Mouse (Mus musculus) thymus, postnatal 4 days (tissue): ENCODE measurements at regions not wholly inside any gene's neighbourhood (a gene's known extent, or its start where the extent isn't known, plus 50 kb on each side); places are given as distances from the start of the nearest gene placed in this dataset.

Experiments
- DNase-seq: peaks from one replicate; pipeline ENCODE4 v3.0.0; 2021

DNA sequence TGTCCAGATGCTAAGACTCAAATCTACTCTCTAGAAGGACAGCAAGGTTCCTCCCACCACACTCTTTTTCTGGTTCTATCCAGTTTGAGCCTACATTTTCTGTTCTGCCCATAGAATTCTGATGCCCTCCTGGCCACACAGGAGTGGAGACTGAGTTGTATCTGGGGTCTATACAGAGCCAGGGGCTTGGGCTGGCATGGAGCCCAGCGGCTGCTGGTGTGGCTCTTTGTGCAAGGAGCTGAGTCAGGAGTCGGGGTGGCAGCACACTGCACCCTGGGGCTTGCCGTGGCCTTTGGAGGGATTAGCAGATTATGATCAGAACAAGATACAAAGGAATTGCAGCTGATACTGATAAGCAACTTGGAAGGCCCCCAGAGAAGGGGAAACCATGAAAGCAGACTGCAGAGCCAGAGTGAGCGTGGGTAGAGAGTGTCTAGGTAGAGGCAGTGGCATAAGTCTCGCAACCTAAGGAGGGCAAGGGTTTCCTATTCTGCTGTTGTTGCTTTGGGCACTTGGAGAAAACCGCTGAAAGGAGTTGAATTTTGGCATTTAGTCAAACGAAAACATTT lies 348.5 kb downstream of the Pik3r1 start:
- peak; percentile 12 for DNase-seq

DNA sequence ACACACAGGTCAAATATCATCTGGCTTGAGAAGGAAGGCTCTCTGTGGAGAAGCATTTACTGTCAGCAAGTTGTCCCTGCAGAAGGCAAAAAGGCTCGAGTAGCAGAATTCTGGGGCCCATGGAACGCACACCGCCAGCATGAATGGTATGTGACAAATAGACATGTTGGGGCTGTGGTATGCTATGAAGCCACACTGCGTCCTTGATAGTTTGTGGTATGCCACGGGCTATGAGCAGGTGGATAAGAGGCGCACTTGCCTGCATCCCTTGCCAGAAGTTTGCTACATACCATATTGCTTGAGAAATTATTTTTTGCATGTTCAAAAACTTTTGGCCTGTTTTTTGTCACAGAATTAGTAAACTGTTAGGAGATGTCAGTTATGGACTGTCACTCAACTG lies 349.7 kb downstream of the Pik3r1 start:
- peak; percentile 9 for DNase-seq

DNA sequence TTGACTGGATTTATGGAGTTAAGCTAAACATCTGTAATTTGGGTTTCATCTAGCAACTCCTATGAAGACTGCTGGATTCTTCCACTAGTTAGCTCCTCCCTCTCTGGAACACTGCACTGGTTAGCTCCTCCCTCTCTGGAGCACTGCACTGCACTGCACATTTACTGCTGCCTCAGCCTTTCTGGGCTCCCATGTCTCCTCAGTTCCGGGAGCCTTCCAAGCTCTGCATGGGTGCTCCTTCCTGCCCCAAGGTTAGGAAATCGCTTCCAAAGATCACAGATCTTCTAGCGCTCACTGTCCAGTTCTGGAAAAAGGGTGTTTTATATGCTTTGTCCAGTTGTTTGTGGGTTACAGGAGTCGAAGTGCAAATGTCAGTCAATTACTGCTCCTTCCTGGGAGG lies 359.1 kb downstream of the Pik3r1 start:
- DNase-seq: no peak

DNA sequence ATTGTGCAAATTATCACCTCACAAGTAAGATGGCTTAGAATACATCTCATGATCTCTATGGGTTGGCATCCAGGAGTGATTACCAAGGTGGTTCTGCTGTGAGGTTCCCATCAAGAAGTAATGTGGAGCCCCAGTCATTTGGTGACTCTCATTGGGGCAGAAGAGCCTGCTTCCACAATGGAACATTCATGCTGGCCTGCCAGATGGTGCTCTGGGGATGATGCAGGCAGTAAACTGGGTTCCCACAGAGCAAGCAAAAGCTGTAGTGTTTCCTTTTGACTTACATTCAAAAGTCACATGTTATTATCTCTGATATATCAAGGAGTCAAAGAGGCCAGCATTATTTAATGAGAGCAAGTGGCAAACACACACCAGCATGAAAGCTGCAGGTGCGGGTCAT lies 360.4 kb downstream of the Pik3r1 start:
- no peak for DNase-seq

DNA sequence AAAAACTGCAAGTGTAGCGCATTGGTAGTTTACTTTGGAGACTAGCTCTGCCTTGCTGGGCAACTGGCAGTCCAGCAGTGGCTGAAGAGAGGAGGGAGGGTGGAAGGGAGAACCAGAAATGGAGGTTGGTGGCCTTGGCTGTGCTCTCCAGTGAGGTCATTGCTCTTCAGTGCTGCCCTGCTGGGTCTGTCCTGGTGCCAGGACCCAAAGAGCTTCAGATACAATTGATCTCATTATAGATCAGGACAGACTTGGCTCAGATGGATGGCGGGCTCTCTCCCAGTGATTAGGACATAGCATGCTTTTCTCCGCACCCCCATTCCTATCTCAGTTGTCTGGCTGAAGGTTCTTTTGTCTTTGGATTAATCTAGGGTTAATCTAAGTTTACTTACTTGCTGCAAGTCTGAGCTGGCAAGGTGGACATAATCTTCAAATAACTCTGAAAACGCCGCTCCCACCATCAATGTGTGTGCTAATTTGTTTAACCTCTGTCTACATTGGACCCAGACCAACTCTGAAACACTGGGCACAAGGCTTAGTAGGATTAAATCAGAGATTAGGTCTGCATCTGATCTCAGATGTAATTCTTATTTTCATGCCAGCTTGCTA lies 394.3 kb downstream of the Pik3r1 start:
- no peak for DNase-seq

DNA sequence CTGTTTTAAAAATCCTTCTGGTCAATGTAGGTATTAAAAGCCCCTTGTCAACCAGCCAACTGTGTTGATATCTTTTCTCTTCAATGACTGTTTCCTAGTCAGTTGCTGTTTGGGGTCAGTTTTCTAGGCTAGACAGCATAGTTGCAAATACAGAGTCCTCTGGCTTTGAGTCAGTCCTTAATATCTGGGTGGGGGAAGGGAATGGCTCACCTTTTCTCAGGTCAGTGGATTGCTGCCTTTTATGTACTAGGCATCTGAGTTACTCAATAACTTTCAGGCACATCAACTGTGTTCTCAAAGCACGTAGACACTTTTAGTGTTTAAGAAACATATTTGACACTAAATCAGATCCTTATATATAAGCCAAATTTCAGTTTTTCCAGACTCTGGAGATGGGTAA lies 396.1 kb downstream of the Pik3r1 start:
- no peak for DNase-seq

DNA sequence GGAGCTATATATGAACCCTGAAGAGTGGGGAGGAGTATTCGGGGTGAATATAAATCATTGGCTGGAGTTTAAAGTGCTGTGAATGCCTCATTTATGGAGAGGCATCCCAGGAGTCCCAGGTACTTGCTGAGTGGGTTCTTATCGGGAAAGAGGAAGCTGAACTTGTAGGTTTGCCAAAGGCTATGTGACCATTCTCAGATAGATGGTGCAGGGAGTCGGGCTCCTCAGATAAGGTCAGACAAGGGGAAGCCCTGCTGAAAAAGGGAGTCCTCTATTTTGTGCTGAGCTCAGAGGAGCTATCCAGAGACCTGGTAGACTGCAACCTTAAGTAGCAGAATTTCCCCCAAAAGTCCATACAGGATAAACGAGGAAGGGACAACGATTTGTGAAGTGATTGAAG lies 399.8 kb downstream of the Pik3r1 start:
- DNase-seq: no peak

DNA sequence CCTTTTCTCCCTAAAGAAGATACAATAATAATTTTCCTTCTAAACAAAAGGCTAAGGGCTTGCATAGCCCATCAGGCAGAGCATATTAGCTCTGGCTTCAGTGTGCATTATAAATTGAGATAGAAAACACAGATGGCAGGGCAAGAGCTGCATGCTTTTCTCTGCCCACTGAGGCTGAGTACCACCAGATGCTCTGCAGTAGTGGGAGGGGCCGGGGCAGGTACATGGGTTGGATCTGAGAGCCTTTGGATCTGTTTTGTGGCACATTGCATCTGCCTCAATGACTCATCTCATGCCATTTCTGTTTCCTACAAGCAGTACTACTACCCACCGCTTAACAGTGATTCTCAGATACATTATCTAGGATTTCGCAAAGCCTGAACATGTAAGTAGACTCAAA lies 412.7 kb downstream of the Pik3r1 start:
- DNase-seq: no peak

DNA sequence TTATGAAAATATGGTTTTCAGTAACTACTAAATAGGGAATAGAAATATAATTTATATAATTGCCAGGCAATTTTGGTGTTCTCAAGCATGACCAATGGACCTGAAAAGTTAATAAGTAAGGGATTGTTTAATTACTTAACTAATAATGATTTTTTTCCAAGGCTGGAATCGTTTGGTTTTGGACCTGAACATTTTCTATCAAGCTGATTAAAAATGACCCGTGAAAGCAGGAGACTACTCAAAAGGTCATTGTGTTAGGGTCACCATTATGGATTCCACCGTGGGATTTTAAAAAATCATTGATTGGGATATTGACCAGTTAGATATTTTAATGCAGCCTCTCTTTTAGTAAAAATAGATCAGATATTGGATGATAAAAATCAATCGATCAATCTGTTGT lies 416.9 kb downstream of the Pik3r1 start:
- no peak for DNase-seq

DNA sequence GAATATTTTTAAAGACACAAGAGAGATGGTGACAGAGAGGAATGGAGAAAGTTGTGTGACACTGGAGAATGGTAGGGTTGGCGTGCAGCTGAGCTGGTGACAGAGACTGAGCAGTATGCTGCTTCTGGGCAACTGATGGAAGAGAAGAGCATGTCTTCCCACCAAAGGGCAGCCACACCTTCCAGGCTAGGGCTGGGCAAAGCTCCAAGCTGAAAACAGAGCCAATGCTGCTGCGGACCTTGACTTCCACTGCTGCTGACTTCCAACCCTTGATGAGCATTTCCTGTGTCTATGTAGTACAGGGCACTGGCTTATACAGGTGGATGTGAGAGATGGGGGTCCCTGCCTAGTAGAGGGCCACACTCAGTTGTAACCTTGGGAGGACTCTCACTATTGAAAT lies 418.7 kb downstream of the Pik3r1 start:
- DNase-seq: no peak

DNA sequence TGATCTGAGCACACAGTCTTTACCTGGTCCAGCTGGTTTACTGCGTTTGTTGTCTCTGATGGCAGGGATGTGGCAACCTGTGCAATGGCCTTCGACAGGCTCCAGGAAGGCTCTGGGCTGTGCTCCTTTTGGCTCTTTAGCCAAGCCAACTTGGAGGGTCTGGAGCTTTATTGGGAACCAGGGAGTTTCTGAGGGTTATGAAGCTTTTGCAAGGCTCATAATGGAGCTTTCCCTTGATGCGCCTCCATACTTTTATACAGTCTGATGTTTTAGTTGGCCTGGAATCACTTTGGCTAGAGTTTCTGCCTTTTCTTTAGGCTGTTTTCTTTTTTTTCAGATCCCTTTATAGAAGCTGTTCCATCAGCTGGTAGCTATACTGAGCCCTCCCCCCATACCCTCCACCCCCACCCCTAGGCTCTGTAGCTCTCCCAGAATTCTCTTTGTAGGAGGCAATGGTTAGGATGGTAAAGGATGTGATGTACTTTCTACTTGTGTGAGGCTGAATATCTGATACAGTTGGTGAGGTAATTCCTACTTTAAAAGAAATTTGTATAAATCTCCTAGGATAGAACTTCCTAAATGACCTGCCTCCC lies 429.6 kb downstream of the Pik3r1 start:
- DNase-seq: no peak

DNA sequence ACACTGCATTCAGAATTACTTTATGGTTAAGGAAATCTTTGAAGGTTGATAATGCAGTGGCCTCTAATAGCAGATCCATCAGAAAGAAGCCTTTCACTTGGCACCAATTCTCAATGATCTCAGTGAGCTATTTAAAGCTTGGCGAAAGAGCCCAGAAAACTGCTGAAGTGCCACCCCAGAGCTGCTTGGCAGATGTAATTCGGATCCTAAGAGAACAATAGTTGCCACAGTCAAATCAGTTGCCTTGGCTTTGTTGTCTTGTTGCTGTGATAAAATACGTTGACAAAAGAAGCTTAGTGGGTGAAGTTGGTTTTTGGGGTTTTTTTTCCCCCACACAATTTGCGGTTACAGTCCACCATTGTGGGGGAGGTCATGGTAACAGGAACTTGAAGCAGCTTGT lies 449.4 kb downstream of the Pik3r1 start:
- DNase-seq: no peak

DNA sequence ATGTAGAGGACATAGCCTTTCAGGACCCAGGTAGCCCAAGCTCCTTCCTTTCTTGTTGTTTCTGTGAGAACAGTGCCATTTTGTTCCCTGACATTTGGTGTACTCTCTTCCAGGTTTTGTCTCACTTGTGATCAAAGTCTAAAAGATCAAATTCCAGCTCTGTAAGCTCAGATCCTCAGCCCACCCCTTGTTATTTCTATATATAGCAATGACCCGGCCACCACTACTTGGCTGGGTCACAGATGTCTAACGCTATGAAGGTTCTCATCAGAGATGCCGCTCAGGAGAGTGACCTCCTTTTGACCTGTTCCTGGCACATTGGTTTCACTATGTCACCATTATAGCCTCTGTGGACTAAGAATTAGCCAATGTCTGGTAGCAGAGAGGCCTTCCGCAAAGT lies 451.7 kb downstream of the Pik3r1 start:
- no peak for DNase-seq

DNA sequence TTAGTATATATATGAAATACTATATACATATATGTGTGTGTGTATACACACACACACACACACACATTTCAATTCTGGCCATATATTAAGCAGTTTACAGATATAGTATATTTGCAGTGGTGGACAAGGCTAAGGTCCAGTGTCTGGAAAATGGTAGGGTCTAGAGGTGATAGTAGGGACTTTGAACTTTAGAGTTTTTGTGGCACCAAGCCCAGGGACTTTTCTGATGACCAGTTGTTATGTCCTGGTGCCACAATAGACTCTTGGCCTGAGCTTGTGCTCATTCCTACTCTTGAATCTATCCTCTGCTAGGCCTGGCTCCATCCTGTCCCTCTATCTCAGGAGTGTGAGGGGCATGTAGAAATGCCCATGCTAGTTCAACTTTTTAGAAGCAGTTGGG lies 454.0 kb downstream of the Pik3r1 start:
- DNase-seq: no peak

DNA sequence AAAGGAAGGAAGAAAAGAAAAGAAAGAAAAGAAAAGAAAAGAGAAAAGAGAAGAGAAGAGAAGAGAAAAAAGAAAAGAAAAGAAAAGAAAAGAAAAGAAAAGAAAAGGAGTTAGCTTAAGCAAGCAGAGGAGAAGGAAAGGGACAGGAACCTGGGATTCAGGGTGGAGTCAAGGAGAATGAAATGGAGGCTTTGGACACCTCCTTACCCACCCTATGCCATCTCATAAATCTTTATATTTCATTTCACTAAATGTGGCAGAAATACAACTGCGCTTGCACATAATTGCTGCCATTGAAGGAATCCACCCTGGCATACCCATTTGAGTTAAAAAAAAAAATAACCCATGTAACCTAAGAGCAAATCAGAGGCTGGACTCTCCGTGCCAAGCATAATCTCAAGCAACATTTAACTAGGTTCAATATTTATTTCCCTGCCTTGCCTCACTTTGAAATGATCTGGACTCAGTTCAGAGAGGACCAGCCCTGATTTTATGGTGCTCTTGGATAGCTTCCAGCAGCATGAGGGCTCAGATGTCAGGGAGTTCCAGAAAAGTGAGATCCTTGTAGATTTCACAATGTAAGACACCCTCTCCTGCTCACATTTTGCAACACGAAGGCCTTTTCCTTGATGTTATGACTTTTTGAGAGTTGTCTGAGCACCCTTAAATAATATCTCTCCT lies 456.2 kb downstream of the Pik3r1 start:
- DNase-seq: no peak

DNA sequence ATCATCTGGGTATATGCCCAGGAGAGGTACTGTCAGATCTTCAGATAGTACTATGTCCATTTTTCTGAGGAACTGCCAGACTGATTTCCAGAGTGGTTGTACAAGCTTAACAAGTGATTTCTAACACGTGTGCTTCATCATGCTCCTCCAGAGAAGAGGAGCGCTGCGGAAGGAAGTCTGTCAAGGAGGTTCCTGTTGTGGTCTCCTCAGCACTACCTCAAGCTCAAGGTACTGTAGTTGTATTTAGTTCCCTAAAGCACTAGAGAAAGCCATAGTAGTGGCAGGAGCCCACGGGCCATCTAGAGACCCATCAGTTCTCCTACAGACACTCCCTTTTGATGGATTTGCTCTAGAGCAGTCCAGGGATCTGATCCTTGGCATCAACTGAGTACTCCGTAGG lies 459.3 kb downstream of the Pik3r1 start:
- peak; percentile 27 for DNase-seq

DNA sequence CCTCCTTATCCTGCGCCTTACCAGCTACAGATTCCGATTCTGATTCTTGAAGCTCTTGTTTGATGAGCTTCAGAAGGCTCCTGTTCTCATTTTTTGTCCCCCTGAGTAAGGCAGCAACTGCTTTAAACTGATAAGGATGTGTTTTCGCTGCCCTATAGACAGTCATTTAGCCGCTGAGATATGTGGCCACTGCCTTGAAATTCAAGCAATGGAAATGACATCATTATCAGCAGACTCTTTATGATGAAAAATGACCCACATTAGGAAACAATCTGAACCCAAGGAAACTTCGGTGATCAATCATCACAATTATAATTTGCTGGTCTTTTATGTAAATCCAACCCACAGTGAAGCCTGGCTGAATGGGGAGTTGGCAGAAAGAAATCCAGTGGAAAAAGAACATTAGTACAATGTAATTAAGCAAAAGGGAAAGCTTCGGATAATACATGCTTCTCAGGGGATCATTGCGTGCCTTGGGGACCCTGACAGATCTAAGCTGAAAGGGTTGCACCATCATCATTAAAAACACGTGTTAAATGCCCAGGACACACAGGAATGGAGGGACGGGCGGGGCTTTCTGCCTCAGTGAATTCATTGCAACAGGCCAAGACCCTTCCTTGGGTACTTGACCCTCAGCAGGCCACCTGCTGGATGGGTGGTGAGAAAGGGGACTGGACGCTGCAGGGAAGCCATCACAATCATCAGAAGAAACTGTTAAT lies 462.2 kb downstream of the Pik3r1 start:
- DNase-seq: no peak

DNA sequence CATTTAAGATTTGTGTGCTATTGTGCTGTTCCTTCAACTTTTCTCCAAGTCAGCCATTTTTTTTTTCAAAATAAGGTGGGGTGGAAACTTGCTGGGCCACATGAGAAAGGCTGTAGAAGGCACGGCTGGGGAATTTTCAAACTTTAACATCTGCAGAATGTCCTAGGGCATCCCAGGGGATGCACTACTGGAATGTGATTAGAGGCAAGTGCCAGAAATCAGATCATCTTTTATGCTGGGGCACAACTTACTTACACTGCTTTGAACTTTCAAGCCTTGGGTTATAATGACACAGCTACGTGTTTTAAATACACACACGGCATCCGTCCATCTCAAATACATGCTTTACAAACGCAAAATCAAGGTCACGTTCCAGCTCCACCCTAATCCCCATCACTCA lies 463.0 kb downstream of the Pik3r1 start:
- no peak for DNase-seq

DNA sequence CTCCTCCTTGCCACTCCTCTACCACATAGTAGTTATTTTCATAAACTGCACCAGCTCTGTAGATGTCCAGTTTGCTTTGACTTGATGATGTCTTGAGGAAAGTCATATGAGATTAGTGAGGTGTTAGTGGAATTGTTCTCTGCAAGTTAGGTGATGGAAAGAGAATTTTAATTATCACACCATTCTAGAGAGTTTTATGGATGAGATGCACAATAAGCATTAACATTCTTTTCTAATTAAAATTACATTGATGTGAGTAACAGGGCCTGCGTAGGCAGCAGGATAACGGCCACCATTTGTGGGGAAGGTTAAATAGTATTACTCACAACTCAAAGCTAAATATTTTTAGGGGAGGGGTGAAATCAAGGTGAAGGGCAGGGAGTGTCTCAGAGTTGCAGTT lies 466.7 kb downstream of the Pik3r1 start:
- DNase-seq: no peak

DNA sequence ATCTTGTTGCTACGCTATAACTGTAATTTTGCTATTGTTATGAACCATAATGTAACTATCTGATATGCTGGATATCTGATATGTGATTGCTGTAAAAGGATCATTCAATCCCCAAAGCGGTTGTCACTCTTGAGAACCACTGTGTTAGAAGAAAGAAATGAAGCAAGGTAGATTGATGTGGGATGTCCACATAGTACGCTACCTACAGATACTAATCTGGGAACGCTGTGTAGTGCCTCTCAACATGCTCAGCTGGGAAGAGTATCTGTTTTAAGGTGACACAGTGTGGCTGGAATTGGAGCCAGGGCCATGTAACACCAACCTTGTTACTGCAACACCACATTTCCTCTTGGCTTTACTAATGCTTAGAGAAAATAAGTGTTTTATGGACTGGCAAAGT lies 456.2 kb upstream of the Slc30a5 start:
- DNase-seq: no peak

DNA sequence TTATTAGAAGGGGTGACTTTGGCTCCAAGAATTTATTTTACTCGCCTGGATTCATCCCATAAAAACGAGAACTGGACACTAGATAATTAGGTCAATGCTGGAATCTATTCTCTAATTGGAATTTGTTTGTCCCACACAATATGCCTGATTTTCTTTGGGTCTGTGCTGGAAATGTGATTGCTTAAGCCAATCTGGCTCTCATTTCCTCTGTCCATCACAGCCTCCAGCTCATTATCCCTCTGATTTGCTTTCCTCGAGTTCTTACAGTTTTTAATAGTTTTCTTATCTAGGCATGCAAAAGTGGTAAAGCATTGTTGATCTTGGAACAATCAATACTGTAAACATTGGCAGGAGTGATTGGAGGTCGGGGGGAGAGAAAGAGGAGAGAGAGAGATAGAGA lies 453.9 kb upstream of the Slc30a5 start:
- no peak for DNase-seq

DNA sequence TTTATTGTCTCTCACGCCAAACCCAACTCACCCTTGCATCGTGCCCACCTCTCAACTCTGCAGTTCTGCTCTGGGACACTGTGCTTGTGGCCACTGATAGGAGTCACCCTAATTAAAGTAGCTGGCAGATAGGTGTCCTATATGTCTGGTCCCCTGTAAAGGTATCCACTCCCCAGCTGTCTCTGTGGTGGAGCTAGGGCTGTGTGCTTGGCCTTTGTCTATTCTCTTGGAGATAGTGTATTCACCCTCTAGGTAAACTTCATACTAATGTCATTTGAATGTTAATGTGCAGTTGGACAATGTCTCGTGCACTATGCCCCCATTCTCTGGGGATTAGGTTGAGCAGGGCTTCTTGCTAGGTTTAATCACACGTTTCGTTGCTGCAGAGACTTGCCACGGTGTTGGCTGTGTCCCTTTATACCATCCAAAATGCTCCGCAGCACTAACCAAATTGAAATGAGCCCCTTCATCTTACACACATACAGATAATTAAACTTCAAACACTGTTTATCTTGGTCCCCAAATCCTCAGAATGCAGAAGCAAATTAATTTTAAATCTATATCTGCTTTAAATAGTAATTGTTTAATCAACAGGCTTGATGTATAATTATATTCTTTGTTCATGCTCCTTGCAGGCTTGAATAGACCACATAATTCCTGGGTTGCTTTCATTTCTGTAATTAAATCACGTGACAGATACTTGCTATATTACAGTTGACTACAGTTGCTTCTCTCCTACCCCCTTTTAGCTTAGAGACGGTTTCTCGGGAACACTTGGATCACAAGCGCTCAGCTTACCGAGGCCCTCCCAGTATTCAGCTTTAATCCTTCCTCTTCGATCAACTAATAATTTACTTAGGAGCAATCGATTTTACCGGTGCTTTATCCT lies 453.0 kb upstream of the Slc30a5 start:
- DNase-seq: no peak

DNA sequence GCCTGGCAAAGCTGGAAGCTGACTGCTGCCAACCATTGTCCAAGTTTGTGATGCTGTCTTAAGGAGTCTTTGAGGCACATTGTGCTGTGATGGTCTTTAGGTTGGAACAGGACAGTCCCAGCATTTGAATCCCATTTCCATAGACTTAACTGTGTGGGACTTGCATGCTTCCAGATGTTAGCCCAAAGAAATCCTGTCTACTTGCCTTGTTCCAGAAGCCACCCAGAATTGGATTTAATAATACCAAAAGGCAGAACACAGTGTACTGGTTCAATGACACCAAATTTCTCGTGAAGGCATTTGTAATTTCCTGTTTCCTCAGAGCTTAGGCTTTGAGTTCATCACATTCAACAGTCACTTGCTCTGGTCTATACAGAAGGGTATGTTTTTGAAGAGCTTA lies 444.9 kb upstream of the Slc30a5 start:
- no peak for DNase-seq
